Mouse (Mus musculus): ENCODE measurements around the gene Npm1. TPM values are rescaled to one million over a fixed set of nuclear protein-coding genes. Genes with fewer than 3 reads are reported as not detected.
A peak's percentile ranks its signal among the peaks of the same experiment; 100 is the strongest.

Npm1 gene
- polyA plus RNA-seq, 1 experiment from 2014 or later, result 428 TPM

DNA sequence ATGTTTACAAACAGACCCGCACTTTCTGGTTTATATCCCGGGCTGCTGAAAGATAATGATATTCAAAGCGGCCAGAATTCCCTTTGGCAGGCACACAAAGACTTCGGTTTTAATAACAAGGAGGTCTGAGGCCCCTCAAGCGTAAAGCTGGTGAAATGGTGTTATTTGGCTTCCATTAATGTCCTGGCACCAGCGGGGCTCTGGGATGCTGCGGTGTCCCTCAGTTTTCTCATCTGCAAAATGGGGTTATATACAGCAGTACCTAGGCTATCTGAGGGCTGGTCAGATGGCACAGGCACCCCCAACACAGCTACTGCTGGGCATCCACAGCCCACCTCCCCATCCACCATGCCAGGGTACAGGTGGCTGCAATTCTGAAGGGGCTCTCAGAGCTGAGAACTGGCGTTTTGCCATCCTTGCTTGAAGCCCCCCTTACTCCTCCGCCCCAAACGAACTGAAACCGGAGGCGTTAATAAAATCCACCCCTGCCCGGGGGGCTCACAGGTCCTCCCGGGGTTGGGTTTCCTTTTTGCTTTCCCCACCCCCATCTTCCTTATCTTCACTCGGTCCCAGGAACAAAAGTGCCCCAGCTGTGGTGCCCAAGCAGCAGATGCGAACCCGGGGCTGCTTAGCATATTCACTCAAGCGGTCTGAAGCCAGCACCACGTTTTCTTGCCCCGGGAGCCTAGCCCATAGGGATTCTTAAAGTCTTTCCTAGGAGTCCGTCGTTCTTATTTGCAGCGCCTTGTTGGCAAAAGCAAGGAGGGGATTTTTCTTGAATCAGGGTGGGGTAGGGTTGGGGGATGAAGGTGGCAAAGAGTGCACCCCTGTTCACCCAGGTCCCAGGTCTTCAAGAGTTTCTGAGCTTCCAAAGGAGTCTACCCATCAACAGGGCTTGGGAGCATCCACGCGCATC, 32.8 kb upstream of the Npm1 start:
- Histone ChIP-seq H3K27me3 (ENCODE audit: control insufficient read depth, insufficient read depth, low read length) (peaks cover 40% of the 10 kb centered on the region), H3K9ac (replicated peaks; ENCODE audit: low read depth, low read length) (peak overlapping the region; percentile 26; the same call in 1 of the 2 replicates), H3K4me1 (ENCODE audit: control insufficient read depth, insufficient read depth, low read length) (peaks cover 14% of the 10 kb centered on the region), H3K27ac (ENCODE audit: low read depth, low read length) (peak overlapping the region; percentile 52; the same call in 1 of the 2 replicates), H3K36me3 (ENCODE audit: control insufficient read depth, insufficient read depth, low read length) (no peaks in the 10 kb centered on the region), H3K4me2 (ENCODE audit: low read depth, low read length) (peak overlapping the region; percentile 60; the same call in 1 of the 2 replicates), H3K4me3 (ENCODE audit: low read depth, low read length) (no peak overlapping the region), H3K9me3 (ENCODE audit: control insufficient read depth, low read length) (no peaks in the 10 kb centered on the region; the same call in 1 of the 2 replicates)
- 3% methylated on average over 25 of the region's 25 CpGs for WGBS
- no peak for ATAC-seq (ENCODE audit: low read depth)

DNA sequence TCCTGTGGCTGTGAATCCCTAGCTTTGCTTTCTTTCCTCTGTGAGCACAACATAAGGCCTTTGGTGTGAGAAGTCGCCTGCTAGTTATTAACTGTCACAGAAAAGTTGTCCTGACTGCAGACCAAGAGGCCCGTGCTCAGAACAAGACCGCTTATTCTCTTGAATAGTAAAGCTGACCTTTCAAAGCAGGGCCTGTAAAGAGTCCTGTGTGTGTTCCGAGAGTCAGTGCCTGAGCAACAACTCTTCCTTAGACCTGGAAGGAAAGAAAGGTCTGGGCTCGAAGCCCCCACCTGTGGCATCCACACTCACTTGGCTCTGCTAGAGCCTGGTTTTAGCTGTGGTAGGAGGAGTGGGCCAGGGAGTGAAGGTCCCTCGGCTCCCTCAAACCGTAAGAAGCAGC, 32.1 kb upstream of the Npm1 start:
- peaks cover 40% of the 10 kb centered on the region for H3K27me3 ChIP-seq (ENCODE audit: control insufficient read depth, insufficient read depth, low read length)
- H3K4me2 ChIP-seq (ENCODE audit: low read depth, low read length), result no peak overlapping the region
- no peaks in the 10 kb centered on the region for H3K36me3 ChIP-seq (ENCODE audit: control insufficient read depth, insufficient read depth, low read length)
- no peak overlapping the region for H3K9ac ChIP-seq (replicated peaks; ENCODE audit: low read depth, low read length)
- no peaks in the 10 kb centered on the region; the same call in 1 of the 2 replicates for H3K9me3 ChIP-seq (ENCODE audit: control insufficient read depth, low read length)
- 13% methylated on average over 7 of the region's 7 CpGs for WGBS
- peaks cover 12% of the 10 kb centered on the region for H3K4me1 ChIP-seq (ENCODE audit: control insufficient read depth, insufficient read depth, low read length)
- ATAC-seq (ENCODE audit: low read depth), result no peak
- H3K27ac ChIP-seq (ENCODE audit: low read depth, low read length), result no peak overlapping the region
- no peak overlapping the region for H3K4me3 ChIP-seq (ENCODE audit: low read depth, low read length)

GRCm38 (mm10) chr11:33193695-33194094, 30.7 kb upstream of the Npm1 start:
- Histone ChIP-seq H3K4me1 (ENCODE audit: control insufficient read depth, insufficient read depth, low read length) (peaks cover 12% of the 10 kb centered on the region), H3K27me3 (ENCODE audit: control insufficient read depth, insufficient read depth, low read length) (peaks cover 40% of the 10 kb centered on the region), H3K4me3 (ENCODE audit: low read depth, low read length) (no peak overlapping the region), H3K36me3 (ENCODE audit: control insufficient read depth, insufficient read depth, low read length) (no peaks in the 10 kb centered on the region), H3K9me3 (ENCODE audit: control insufficient read depth, low read length) (no peaks in the 10 kb centered on the region; the same call in 1 of the 2 replicates), H3K27ac (ENCODE audit: low read depth, low read length) (no peak overlapping the region), H3K4me2 (ENCODE audit: low read depth, low read length) (no peak overlapping the region), H3K9ac (replicated peaks; ENCODE audit: low read depth, low read length) (no peak overlapping the region)
- ATAC-seq (ENCODE audit: low read depth), result no peak
- WGBS, result under 1% methylated on average over 12 of the region's 12 CpGs

GRCm38 (mm10) chr11:33181804-33182203, 18.8 kb upstream of the Npm1 start:
- Histone ChIP-seq H3K4me1 (ENCODE audit: control insufficient read depth, insufficient read depth, low read length) (peaks cover 7% of the 10 kb centered on the region; the same call in 1 of the 2 replicates), H3K36me3 (ENCODE audit: control insufficient read depth, insufficient read depth, low read length) (no peaks in the 10 kb centered on the region), H3K9me3 (ENCODE audit: control insufficient read depth, low read length) (no peaks in the 10 kb centered on the region), H3K4me2 (ENCODE audit: low read depth, low read length) (no peak overlapping the region), H3K9ac (replicated peaks; ENCODE audit: low read depth, low read length) (no peak overlapping the region), H3K27me3 (ENCODE audit: control insufficient read depth, insufficient read depth, low read length) (no peaks in the 10 kb centered on the region; the same call in 1 of the 2 replicates), H3K27ac (ENCODE audit: low read depth, low read length) (no peak overlapping the region), H3K4me3 (ENCODE audit: low read depth, low read length) (no peak overlapping the region)
- ATAC-seq (ENCODE audit: low read depth), result no peak
- WGBS, result 74% methylated on average over 3 of the region's 3 CpGs

DNA sequence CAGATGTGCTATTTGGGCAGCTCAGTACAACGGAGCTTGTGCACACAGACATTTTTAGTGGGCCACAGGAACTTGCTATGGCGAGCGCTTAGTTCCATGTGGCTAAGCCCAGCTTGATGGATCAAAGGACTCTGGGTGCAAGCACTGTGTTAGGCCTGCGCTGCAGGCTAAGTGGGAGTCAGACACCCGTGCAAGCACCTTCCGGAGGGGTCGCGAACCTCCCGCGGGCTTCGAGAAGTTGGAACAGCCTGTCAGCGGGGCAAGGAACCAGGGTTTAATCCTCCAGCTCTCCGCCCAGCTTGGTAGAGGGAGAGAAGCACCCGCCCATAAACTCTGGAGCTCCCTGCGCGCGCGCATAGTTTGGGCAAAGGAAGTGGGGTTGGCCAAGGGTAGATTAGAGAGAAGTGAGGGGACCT, 17.7 kb upstream of the Npm1 start:
- H3K4me2 ChIP-seq (ENCODE audit: low read depth, low read length), result peak overlapping the region; percentile 36; the same call in 1 of the 2 replicates
- H3K27me3 ChIP-seq (ENCODE audit: control insufficient read depth, insufficient read depth, low read length), result no peaks in the 10 kb centered on the region; the same call in 1 of the 2 replicates
- no peaks in the 10 kb centered on the region for H3K36me3 ChIP-seq (ENCODE audit: control insufficient read depth, insufficient read depth, low read length)
- WGBS, result 5% methylated on average over 18 of the region's 18 CpGs
- no peaks in the 10 kb centered on the region for H3K9me3 ChIP-seq (ENCODE audit: control insufficient read depth, low read length)
- H3K27ac ChIP-seq (ENCODE audit: low read depth, low read length), result no peak overlapping the region
- 0 out of 2 replicates have a peak overlapping the region, but pooled peaks have one; percentile 1 for H3K9ac ChIP-seq (replicated peaks; ENCODE audit: low read depth, low read length)
- no peak overlapping the region for H3K4me3 ChIP-seq (ENCODE audit: low read depth, low read length)
- H3K4me1 ChIP-seq (ENCODE audit: control insufficient read depth, insufficient read depth, low read length), result peaks cover 7% of the 10 kb centered on the region; the same call in 1 of the 2 replicates
- no peak for ATAC-seq (ENCODE audit: low read depth)

DNA sequence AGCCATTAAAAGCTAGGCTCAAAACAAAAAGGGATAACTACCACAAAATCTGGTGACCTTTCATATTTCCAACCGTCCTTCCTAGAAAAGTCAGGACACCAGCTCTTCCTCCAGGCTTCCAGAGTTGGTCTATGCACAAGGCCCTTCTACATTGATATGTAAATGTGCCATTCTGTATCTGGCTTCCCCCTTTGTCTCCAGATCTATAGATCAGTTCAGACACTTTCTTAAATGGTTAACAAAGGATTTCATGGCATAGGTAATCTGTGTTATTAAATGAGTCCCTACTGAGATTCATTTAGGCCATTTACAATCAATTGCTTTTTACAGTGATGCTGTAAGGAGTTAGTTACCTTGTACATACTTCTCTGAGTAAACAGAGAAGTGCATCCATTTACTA, 16.8 kb upstream of the Npm1 start:
- Histone ChIP-seq H3K4me2 (ENCODE audit: low read depth, low read length) (no peak overlapping the region), H3K9me3 (ENCODE audit: control insufficient read depth, low read length) (no peaks in the 10 kb centered on the region), H3K4me3 (ENCODE audit: low read depth, low read length) (no peak overlapping the region), H3K9ac (replicated peaks; ENCODE audit: low read depth, low read length) (no peak overlapping the region), H3K4me1 (ENCODE audit: control insufficient read depth, insufficient read depth, low read length) (peaks cover 7% of the 10 kb centered on the region; the same call in 1 of the 2 replicates), H3K27ac (ENCODE audit: low read depth, low read length) (no peak overlapping the region), H3K36me3 (ENCODE audit: control insufficient read depth, insufficient read depth, low read length) (no peaks in the 10 kb centered on the region), H3K27me3 (ENCODE audit: control insufficient read depth, insufficient read depth, low read length) (no peaks in the 10 kb centered on the region; the same call in 1 of the 2 replicates)
- ATAC-seq (ENCODE audit: low read depth), result no peak
- WGBS, result 17% methylated on average over 1 of the region's 1 CpGs

- H3K36me3 ChIP-seq (ENCODE audit: control insufficient read depth, insufficient read depth, low read length), result no peaks in the 10 kb centered on the region
- peak; percentile 78; the same call in 1 of the 2 replicates for ATAC-seq (ENCODE audit: low read depth)
Measured at GRCm38 (mm10) chr11:33176525-33177245, 13.7 kb upstream of the Npm1 start.

GRCm38 (mm10) chr11:33175768-33176167, 12.8 kb upstream of the Npm1 start:
- Histone ChIP-seq H3K36me3 (ENCODE audit: control insufficient read depth, insufficient read depth, low read length) (no peaks in the 10 kb centered on the region), H3K27ac (ENCODE audit: low read depth, low read length) (no peak overlapping the region), H3K4me1 (ENCODE audit: control insufficient read depth, insufficient read depth, low read length) (peaks cover 5% of the 10 kb centered on the region; the same call in 1 of the 2 replicates), H3K27me3 (ENCODE audit: control insufficient read depth, insufficient read depth, low read length) (no peaks in the 10 kb centered on the region; the same call in 1 of the 2 replicates), H3K4me2 (ENCODE audit: low read depth, low read length) (no peak overlapping the region), H3K4me3 (ENCODE audit: low read depth, low read length) (no peak overlapping the region), H3K9ac (replicated peaks; ENCODE audit: low read depth, low read length) (no peak overlapping the region), H3K9me3 (ENCODE audit: control insufficient read depth, low read length) (no peaks in the 10 kb centered on the region)
- ATAC-seq (ENCODE audit: low read depth), result no peak
- 62% methylated on average over 2 of the region's 3 CpGs for WGBS

More at GRCm38 (mm10) chr11:33176525-33177245, 13.7 kb upstream of the Npm1 start:
- Histone ChIP-seq H3K4me2 (ENCODE audit: low read depth, low read length) (no peak overlapping the region), H3K9me3 (ENCODE audit: control insufficient read depth, low read length) (no peaks in the 10 kb centered on the region), H3K27ac (ENCODE audit: low read depth, low read length) (no peak overlapping the region), H3K4me1 (ENCODE audit: control insufficient read depth, insufficient read depth, low read length) (peaks cover 7% of the 10 kb centered on the region; the same call in 1 of the 2 replicates), H3K27me3 (ENCODE audit: control insufficient read depth, insufficient read depth, low read length) (no peaks in the 10 kb centered on the region; the same call in 1 of the 2 replicates), H3K9ac (replicated peaks; ENCODE audit: low read depth, low read length) (no peak overlapping the region), H3K4me3 (ENCODE audit: low read depth, low read length) (no peak overlapping the region)
- WGBS, result 28% methylated on average over 20 of the region's 20 CpGs
